Mouse (Mus musculus): ENCODE data around the gene Mettl21c. TPM values are rescaled to one million over a fixed set of nuclear protein-coding genes. Genes with fewer than 3 reads are reported as not detected.

Mettl21c gene
- polyA plus RNA-seq, 1 experiment from 2014 or later = 0.21 TPM

DNA sequence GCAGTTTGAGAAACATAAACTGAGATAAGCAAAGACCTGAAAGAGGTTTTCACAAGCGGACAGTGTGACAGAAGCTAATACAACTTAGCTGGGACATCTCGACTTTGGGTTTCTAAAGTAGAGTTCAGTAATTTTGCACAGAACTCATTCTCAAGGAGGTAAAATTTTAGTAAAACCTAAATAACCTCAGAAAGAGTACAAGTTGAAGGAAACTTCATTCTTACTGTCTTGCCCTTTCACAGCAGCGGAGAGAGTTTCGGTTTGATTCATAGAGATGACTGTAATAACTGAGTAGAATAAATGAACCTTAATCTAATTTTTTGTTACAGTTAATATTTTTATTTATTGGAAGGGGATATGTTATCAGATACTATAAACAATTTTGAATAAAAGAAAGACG, 13.1 kb upstream of the Mettl21c start:
- Histone ChIP-seq H3K36me3 (ENCODE audit: control insufficient read depth, insufficient read depth) (no peaks in the 10 kb centered on the region), H3K9me3 (replicated peaks; ENCODE audit: control insufficient read depth, low read length) (no peaks in the 10 kb centered on the region), H3K27ac (ENCODE audit: low read length) (no peak overlapping the region), H3K9ac (ENCODE audit: low read length) (no peak overlapping the region), H3K4me2 (ENCODE audit: low read depth, low read length) (no peak overlapping the region), H3K27me3 (ENCODE audit: control insufficient read depth, insufficient read depth, low read length) (no peaks in the 10 kb centered on the region), H3K4me1 (ENCODE audit: control insufficient read depth, insufficient read depth, low read length) (no peaks in the 10 kb centered on the region), H3K4me3 (ENCODE audit: low read length) (no peak overlapping the region)
- 83% methylated on average over 5 of the region's 5 CpGs for WGBS
- no peak for ATAC-seq (replicated peaks; ENCODE audit: extremely low read depth, insufficient read depth, low FRiP score)

DNA sequence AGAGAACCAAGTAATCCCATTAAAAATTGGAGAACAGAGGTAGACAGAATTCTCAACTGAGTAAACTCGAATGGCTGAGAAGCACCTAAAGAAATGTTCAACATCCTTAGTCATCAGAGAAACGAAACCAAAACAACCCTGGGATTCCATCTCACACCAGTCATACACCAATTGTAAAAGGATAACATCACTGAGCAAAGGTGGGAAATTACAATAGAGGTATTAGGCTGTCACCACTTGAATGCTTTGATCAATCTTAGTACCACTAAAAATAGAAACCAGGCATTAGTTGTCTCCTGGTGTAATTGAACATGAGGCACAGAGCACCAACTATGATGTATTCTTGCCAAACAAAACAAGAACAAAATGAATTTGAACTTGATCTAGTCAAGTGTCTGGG, 12.4 kb upstream of the Mettl21c start:
- no peaks in the 10 kb centered on the region for H3K27me3 ChIP-seq (ENCODE audit: control insufficient read depth, insufficient read depth, low read length)
- no peak for ATAC-seq (replicated peaks; ENCODE audit: extremely low read depth, insufficient read depth, low FRiP score)
- H3K4me1 ChIP-seq (ENCODE audit: control insufficient read depth, insufficient read depth, low read length) = no peaks in the 10 kb centered on the region
- H3K4me2 ChIP-seq (ENCODE audit: low read depth, low read length) = no peak overlapping the region
- no peaks in the 10 kb centered on the region for H3K36me3 ChIP-seq (ENCODE audit: control insufficient read depth, insufficient read depth)
- 52% methylated on average over 2 of the region's 2 CpGs for WGBS
- no peak overlapping the region for H3K4me3 ChIP-seq (ENCODE audit: low read length)
- H3K27ac ChIP-seq (ENCODE audit: low read length) = no peak overlapping the region
- H3K9me3 ChIP-seq (replicated peaks; ENCODE audit: control insufficient read depth, low read length) = no peaks in the 10 kb centered on the region
- H3K9ac ChIP-seq (ENCODE audit: low read length) = no peak overlapping the region

DNA sequence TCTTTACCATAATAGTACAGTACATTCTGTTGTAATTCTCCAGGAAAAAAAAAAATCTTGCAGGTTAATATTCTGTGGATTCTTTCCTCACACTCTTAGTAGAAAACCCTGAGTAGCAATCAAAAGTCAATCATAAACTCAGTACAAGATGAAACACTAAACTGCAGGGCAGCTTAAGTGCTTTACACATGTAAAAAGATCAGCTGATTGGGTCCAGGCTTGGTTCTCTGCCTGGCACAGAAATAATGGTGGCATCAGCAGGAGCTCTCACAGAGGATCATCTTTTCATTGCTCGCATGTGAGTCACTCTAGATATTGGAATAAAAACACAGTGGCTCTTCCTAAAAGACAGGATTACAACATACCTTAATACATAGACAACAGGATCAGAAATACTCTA, 7.8 kb upstream of the Mettl21c start:
- no peaks in the 10 kb centered on the region for H3K36me3 ChIP-seq (ENCODE audit: control insufficient read depth, insufficient read depth)
- no peak overlapping the region for H3K27ac ChIP-seq (ENCODE audit: low read length)
- no peak for ATAC-seq (replicated peaks; ENCODE audit: extremely low read depth, insufficient read depth, low FRiP score)
- H3K9me3 ChIP-seq (replicated peaks; ENCODE audit: control insufficient read depth, low read length) = no peaks in the 10 kb centered on the region
- H3K4me1 ChIP-seq (ENCODE audit: control insufficient read depth, insufficient read depth, low read length) = no peaks in the 10 kb centered on the region
- WGBS = 77% methylated on average over 1 of the region's 1 CpGs
- H3K4me2 ChIP-seq (ENCODE audit: low read depth, low read length) = no peak overlapping the region
- H3K4me3 ChIP-seq (ENCODE audit: low read length) = no peak overlapping the region
- H3K27me3 ChIP-seq (ENCODE audit: control insufficient read depth, insufficient read depth, low read length) = no peaks in the 10 kb centered on the region
- no peak overlapping the region for H3K9ac ChIP-seq (ENCODE audit: low read length)

DNA sequence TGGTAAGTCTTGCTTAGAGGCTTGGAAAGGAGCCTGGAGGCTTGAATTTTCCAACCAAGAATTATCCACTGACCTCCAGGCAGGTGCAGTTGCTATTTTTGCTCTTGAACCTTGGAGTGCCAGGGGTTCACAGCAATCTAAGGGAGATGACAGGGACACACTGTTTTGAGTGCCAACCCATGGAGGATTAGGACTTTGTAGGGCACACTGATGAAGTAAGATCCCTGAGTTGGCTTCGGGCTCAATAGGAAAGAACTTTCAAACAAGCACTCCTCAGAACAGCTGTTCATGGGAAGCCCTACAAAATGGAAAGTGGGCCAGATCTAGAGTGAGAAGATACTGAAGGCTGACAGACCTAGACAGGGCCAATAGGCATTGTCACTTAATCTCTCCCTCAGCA, 2.8 kb upstream of the Mettl21c start:
- no peak overlapping the region for H3K9ac ChIP-seq (ENCODE audit: low read length)
- 91% methylated on average over 1 of the region's 1 CpGs for WGBS
- no peak for ATAC-seq (replicated peaks; ENCODE audit: extremely low read depth, insufficient read depth, low FRiP score)
- no peaks in the 10 kb centered on the region for H3K9me3 ChIP-seq (replicated peaks; ENCODE audit: control insufficient read depth, low read length)
- H3K4me1 ChIP-seq (ENCODE audit: control insufficient read depth, insufficient read depth, low read length) = no peaks in the 10 kb centered on the region
- no peak overlapping the region for H3K4me3 ChIP-seq (ENCODE audit: low read length)
- no peaks in the 10 kb centered on the region for H3K27me3 ChIP-seq (ENCODE audit: control insufficient read depth, insufficient read depth, low read length)
- H3K27ac ChIP-seq (ENCODE audit: low read length) = no peak overlapping the region
- no peak overlapping the region for H3K4me2 ChIP-seq (ENCODE audit: low read depth, low read length)
- H3K36me3 ChIP-seq (ENCODE audit: control insufficient read depth, insufficient read depth) = no peaks in the 10 kb centered on the region

DNA sequence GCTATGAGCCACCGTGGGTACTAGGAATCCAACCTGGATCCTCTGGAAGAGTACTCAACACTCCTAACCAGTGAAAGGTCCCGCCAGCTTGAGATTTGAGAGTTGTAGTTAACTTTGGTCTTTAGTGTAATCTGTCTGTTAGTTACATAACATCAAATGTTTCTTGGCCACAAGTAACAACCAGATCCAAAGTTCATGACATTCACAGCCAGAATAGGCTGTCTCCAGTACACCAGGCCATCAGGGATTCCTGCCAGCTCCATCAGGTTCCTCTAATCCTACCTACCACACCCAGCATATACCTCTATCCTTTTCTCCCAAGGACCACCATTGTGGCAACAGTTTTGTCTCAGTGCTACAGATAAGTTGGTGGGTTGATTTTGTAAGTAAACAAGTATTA, 4.3 kb downstream of the Mettl21c start:
- H3K27ac ChIP-seq (ENCODE audit: low read length) = no peak overlapping the region
- no peaks in the 10 kb centered on the region for H3K27me3 ChIP-seq (ENCODE audit: control insufficient read depth, insufficient read depth, low read length)
- 81% methylated on average over 2 of the region's 2 CpGs for WGBS
- no peak for ATAC-seq (replicated peaks; ENCODE audit: extremely low read depth, insufficient read depth, low FRiP score)
- H3K4me3 ChIP-seq (ENCODE audit: low read length) = no peak overlapping the region
- H3K9ac ChIP-seq (ENCODE audit: low read length) = no peak overlapping the region
- H3K4me1 ChIP-seq (ENCODE audit: control insufficient read depth, insufficient read depth, low read length) = no peaks in the 10 kb centered on the region
- no peaks in the 10 kb centered on the region for H3K9me3 ChIP-seq (replicated peaks; ENCODE audit: control insufficient read depth, low read length)
- no peak overlapping the region for H3K4me2 ChIP-seq (ENCODE audit: low read depth, low read length)
- H3K36me3 ChIP-seq (ENCODE audit: control insufficient read depth, insufficient read depth) = no peaks in the 10 kb centered on the region

DNA sequence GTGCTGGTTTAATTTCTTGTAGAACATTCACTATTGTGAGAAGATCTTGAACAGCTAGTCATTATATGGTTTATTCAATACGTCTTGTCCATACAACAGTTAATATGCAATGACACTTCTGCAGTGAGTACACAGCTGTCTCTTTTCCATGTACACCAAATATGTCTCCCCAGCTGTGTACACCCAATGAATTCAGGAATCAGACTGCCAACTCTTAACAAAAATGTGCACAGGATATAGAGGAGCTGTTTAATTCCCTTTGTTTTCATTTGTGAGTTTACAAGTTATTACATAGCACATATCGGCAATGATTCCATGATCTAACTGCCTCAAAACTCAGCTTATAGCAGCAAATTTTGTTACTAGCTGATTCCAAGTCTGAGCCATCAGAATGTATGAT, 15.3 kb downstream of the Mettl21c start:
- Histone ChIP-seq H3K4me3 (ENCODE audit: low read length) (no peak overlapping the region), H3K9me3 (replicated peaks; ENCODE audit: control insufficient read depth, low read length) (no peaks in the 10 kb centered on the region), H3K9ac (ENCODE audit: low read length) (no peak overlapping the region), H3K27me3 (ENCODE audit: control insufficient read depth, insufficient read depth, low read length) (no peaks in the 10 kb centered on the region), H3K27ac (ENCODE audit: low read length) (no peak overlapping the region), H3K4me2 (ENCODE audit: low read depth, low read length) (no peak overlapping the region), H3K4me1 (ENCODE audit: control insufficient read depth, insufficient read depth, low read length) (no peaks in the 10 kb centered on the region), H3K36me3 (ENCODE audit: control insufficient read depth, insufficient read depth) (peaks cover 19% of the 10 kb centered on the region)
- no peak for ATAC-seq (replicated peaks; ENCODE audit: extremely low read depth, insufficient read depth, low FRiP score)
- 93% methylated on average over 2 of the region's 2 CpGs for WGBS

DNA sequence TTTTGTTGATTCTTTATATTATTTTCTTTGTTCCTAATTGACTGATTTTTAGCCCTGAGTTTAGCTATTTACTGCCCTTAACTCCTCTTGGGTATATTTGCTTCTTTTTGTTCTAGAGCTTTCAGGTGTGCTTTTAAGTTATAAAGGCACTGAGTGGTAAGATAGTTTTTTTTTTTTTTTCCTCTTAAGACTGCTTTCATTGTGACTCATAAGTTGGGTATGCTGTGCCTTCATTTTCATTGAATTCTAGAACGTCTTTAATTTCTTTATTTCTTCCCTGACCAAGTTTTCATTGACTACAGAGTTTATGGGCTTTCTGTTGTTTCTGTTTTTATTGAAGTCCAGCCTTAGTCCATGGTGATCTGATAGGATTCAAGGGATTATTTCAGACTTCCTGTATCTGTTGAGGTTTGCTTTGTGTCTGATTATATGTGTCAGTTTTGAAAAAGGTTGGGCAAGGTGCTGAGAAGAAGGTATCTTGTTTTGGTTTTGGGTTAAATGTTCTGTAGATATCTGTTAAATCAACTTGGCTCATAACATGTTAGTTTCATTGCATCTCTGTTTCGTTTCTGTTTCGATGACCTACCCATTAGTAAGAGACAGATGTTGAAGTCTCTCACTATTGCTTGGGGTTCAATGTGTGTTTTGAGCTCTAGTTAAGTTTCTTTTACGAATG, 22.8 kb downstream of the Mettl21c start:
- no peak overlapping the region for H3K4me2 ChIP-seq (ENCODE audit: low read depth, low read length)
- no peaks in the 10 kb centered on the region for H3K27me3 ChIP-seq (ENCODE audit: control insufficient read depth, insufficient read depth, low read length)
- no peaks in the 10 kb centered on the region for H3K9me3 ChIP-seq (replicated peaks; ENCODE audit: control insufficient read depth, low read length)
- no peak overlapping the region for H3K9ac ChIP-seq (ENCODE audit: low read length)
- 94% methylated on average over 4 of the region's 4 CpGs for WGBS
- H3K36me3 ChIP-seq (ENCODE audit: control insufficient read depth, insufficient read depth) = peaks cover 40% of the 10 kb centered on the region
- no peak overlapping the region for H3K27ac ChIP-seq (ENCODE audit: low read length)
- H3K4me3 ChIP-seq (ENCODE audit: low read length) = no peak overlapping the region
- no peak for ATAC-seq (replicated peaks; ENCODE audit: extremely low read depth, insufficient read depth, low FRiP score)
- H3K4me1 ChIP-seq (ENCODE audit: control insufficient read depth, insufficient read depth, low read length) = no peaks in the 10 kb centered on the region

DNA sequence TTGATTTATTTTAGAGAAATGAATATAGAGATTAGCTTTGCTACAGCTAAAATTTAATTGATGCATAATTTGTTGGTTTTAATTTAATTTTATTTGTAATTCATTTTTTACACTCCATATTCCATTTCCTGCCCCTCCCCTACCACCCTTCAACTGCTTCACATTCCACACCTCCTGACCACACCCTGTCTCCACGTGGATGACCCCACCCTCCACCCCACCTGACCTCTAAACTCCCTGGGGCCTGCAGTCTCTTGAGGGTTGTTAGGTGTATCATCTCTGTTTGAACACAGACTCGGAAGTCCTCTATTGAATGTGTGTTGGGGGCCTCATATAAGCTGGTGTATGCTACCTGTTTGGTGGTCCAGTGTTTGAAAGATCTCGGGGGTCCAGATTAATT, 48.7 kb downstream of the Mettl21c start:
- Histone ChIP-seq H3K36me3 (ENCODE audit: control insufficient read depth, insufficient read depth) (peaks cover 29% of the 10 kb centered on the region), H3K4me2 (ENCODE audit: low read depth, low read length) (no peak overlapping the region), H3K9me3 (replicated peaks; ENCODE audit: control insufficient read depth, low read length) (no peaks in the 10 kb centered on the region), H3K27me3 (ENCODE audit: control insufficient read depth, insufficient read depth, low read length) (no peaks in the 10 kb centered on the region), H3K4me3 (ENCODE audit: low read length) (no peak overlapping the region), H3K9ac (ENCODE audit: low read length) (no peak overlapping the region), H3K27ac (ENCODE audit: low read length) (no peak overlapping the region), H3K4me1 (ENCODE audit: control insufficient read depth, insufficient read depth, low read length) (no peaks in the 10 kb centered on the region)
- 64% methylated on average over 3 of the region's 3 CpGs for WGBS
- no peak for ATAC-seq (replicated peaks; ENCODE audit: extremely low read depth, insufficient read depth, low FRiP score)

DNA sequence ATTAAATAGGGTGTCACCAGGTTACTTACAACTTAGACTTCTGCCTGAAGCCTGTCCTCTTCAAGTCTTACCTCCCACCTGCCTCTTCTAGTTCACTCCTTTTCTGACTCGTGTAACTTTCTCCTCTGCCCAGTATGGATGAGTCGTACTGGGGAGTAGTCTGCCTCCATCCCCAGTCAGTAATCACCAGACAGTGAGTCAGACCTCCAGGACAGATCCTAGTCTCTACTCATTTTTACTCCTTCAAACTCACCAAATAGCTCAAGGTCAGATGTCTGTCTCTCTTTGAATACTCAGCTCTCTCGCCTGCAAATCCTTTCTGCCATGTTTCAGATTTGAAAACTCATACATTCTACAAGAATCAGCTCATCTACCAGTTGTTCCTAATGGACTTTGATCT, 50.5 kb downstream of the Mettl21c start:
- H3K27ac ChIP-seq (ENCODE audit: low read length) = no peak overlapping the region
- no peak overlapping the region for H3K9ac ChIP-seq (ENCODE audit: low read length)
- no peak overlapping the region for H3K4me3 ChIP-seq (ENCODE audit: low read length)
- no peaks in the 10 kb centered on the region for H3K27me3 ChIP-seq (ENCODE audit: control insufficient read depth, insufficient read depth, low read length)
- no peak overlapping the region for H3K4me2 ChIP-seq (ENCODE audit: low read depth, low read length)
- ATAC-seq (replicated peaks; ENCODE audit: extremely low read depth, insufficient read depth, low FRiP score) = no peak
- WGBS = 75% methylated on average over 3 of the region's 3 CpGs
- no peaks in the 10 kb centered on the region for H3K9me3 ChIP-seq (replicated peaks; ENCODE audit: control insufficient read depth, low read length)
- no peaks in the 10 kb centered on the region for H3K4me1 ChIP-seq (ENCODE audit: control insufficient read depth, insufficient read depth, low read length)
- peaks cover 23% of the 10 kb centered on the region for H3K36me3 ChIP-seq (ENCODE audit: control insufficient read depth, insufficient read depth)

Data from heart, embryonic 16.5 days (tissue).